In genomic region chr10:93889579-93889950, GRCm38 (mm10) we compare ENCODE assay signal across 8 mouse cellular contexts. TPM values are rescaled to one million over a fixed set of nuclear protein-coding genes. Genes with fewer than 3 reads are reported as not detected.
A peak's percentile ranks its signal among the peaks of the same experiment; 100 is the strongest.
DNase-seq lines count a peak whose midpoint lies in the region; ATAC-seq lines count a peak whose summit lies in the region.

No protein-coding gene starts in this region.

- H3K27ac ChIP-seq in intestine, embryonic 15.5 days: peak overlapping the region; percentile 74

- H3K9ac ChIP-seq in intestine, embryonic 15.5 days: peak overlapping the region; percentile 94

- peaks cover 5% of the 10 kb centered on the region; the same call in 1 of the 2 replicates for H3K36me3 ChIP-seq in intestine, embryonic 15.5 days

- WGBS in intestine, embryonic 15.5 days: under 1% methylated on average over 23 of the region's 30 CpGs

- H3K4me3 ChIP-seq in intestine, embryonic 15.5 days (replicated peaks): peak overlapping the region; percentile 82

- H3K9me3 ChIP-seq in intestine, embryonic 15.5 days: no peaks in the 10 kb centered on the region

- peak; percentile 94 for DNase-seq in adrenal gland, adult 2 months
- peak; percentile 96 for DNase-seq in embryo, embryonic 11 days
- peak; percentile 82 for DNase-seq in gastrocnemius, postnatal 25 days
- peak; percentile 85 to 91 for DNase-seq in left cerebral cortex, postnatal 14 days (ENCODE audit: low spot score in 2 of 2)
- peak; percentile 87 for DNase-seq in right cerebral cortex, postnatal 14 days
- DNase-seq in urinary bladder, postnatal 36 days (ENCODE audit: low spot score in 2 of 2): peak; percentile 76 to 85

- no peaks in the 10 kb centered on the region for H3K27me3 ChIP-seq in intestine, embryonic 15.5 days (replicated peaks)

- ATAC-seq in intestine, embryonic 15.5 days: peak; percentile 98
- ATAC-seq in megakaryocyte-erythroid progenitor cell, adult 5-6 weeks (replicated peaks; ENCODE audit: low FRiP score, low TSS enrichment, poor library complexity, severe bottlenecking): peak; percentile 68

- H3K4me1 ChIP-seq in intestine, embryonic 15.5 days (replicated peaks): 0 out of 2 replicates have a peak, but pooled peaks cover 2% of the 10 kb centered on the region

- intact Hi-C loops in left cerebral cortex, postnatal 14 days (cut with DNase I): no loop called here

- H3K4me2 ChIP-seq in intestine, embryonic 15.5 days (replicated peaks): peak overlapping the region; percentile 80

RNA-seq across cellular contexts. Expression of gene Metap2, which starts 7.3 kb away (rescaled TPM):
- total RNA-seq in adrenal gland, adult 2 months (2021): 100 to 1,000 TPM; 156 to 171 TPM
- polyA plus RNA-seq in adrenal gland, adult 2 months (2012; rRNA removed): 24.1 and 36.3 TPM in 2 replicates
- total RNA-seq in gastrocnemius, postnatal 25 days (2021): 100 to 1,000 TPM; 156 to 160 TPM
- polyA plus RNA-seq in intestine, embryonic 15.5 days (2015; fragmentation: Nextera tagmentation; extraction: Ambion mirVana): 171 and 194 TPM in 2 replicates
- total RNA-seq in left cerebral cortex, postnatal 14 days (2021): 100 to 1,000 TPM; 120 to 124 TPM
- 458 and 509 TPM in 2 replicates for total RNA-seq in megakaryocyte-erythroid progenitor cell, adult 5-6 weeks (2014; fragmentation: Nextera tagmentation)
- 577 and 616 TPM in 2 replicates for total RNA-seq in megakaryocyte-erythroid progenitor cell, adult 5-6 weeks (2017)

RNA-seq across cellular contexts. Expression of gene Usp44, which starts 58.2 kb away (rescaled TPM):
- not detected for total RNA-seq in adrenal gland, adult 2 months (2021)
- polyA plus RNA-seq in adrenal gland, adult 2 months (2012; rRNA removed): not detected in 2 replicates
- under 1 TPM; 0.46 to 0.49 TPM for total RNA-seq in gastrocnemius, postnatal 25 days (2021)
- polyA plus RNA-seq in intestine, embryonic 15.5 days (2015; fragmentation: Nextera tagmentation; extraction: Ambion mirVana): 0.38 and 0.43 TPM in 2 replicates
- total RNA-seq in left cerebral cortex, postnatal 14 days (2021): not detected
- not detected in 2 replicates for total RNA-seq in megakaryocyte-erythroid progenitor cell, adult 5-6 weeks (2014; fragmentation: Nextera tagmentation)
- total RNA-seq in megakaryocyte-erythroid progenitor cell, adult 5-6 weeks (2017): 0.65 TPM in 1 of 2 replicates, not detected in the other

Comparison
In these comparisons a context has a peak if more than half of its experiments do, and no peak if none do; other contexts are left out.
1. Peak in every context shown above with its lines: DNase-seq, ATAC-seq, H3K4me3 ChIP-seq and H3K27ac ChIP-seq.